Mouse (Mus musculus) CD4-positive, CD25-positive, alpha-beta regulatory T cell, adult 2 months (primary cell): Measurements from ENCODE around the gene Msmp.
"Not testable (repeated sequence)": the region's sequence is repeated elsewhere in the genome, so short reads cannot be mapped to it uniquely, and the experiment has no call there.

ENCODE experiments used
- DNase-seq: peaks from one replicate; pipeline ENCODE4 v3.0.0-alpha.2; 2012; ENCODE audit warnings: low read depth, low spot score

The Msmp gene

GRCm38 (mm10) chr4:43561997-43562768 is 22.1 kb downstream of the Msmp start, which contains the start of the genes Creb3 and Tln1:
Creb3 (plus strand) TSS chr4:43562332.
Tln1 (minus strand) TSS chr4:43562691.
- DNase-seq, result peak; percentile 94

- DNase-seq, result no peak
These were observed 22.8 kb downstream of the Msmp start for GRCm38 (mm10) chr4:43561436-43561996.

- DNase-seq, result peak; percentile 34
These were observed 23.3 kb downstream of the Msmp start for GRCm38 (mm10) chr4:43560976-43561375.

GRCm38 (mm10) chr4:43560243-43560611 is 24.1 kb downstream of the Msmp start:
- DNase-seq, result peak; percentile 13

- peak; percentile 9 for DNase-seq
These were observed 24.6 kb downstream of the Msmp start for GRCm38 (mm10) chr4:43559519-43560242.

- DNase-seq, result peak; percentile 80
These were observed 25.5 kb downstream of the Msmp start for GRCm38 (mm10) chr4:43558631-43559356.

GRCm38 (mm10) chr4:43558028-43558630 is 26.2 kb downstream of the Msmp start:
- DNase-seq, result no peak

GRCm38 (mm10) chr4:43555926-43556325 is 28.4 kb downstream of the Msmp start:
- no peak for DNase-seq

- no peak for DNase-seq
These were observed 30.4 kb downstream of the Msmp start for GRCm38 (mm10) chr4:43553891-43554290.

GRCm38 (mm10) chr4:43552437-43552836 is 31.9 kb downstream of the Msmp start:
- no peak for DNase-seq

- DNase-seq, result not testable (repeated sequence)
These were observed 32.4 kb downstream of the Msmp start for GRCm38 (mm10) chr4:43551854-43552253.

- DNase-seq, result no peak
These were observed 35.2 kb downstream of the Msmp start for GRCm38 (mm10) chr4:43549055-43549454.

- DNase-seq, result no peak
These were observed 37.1 kb downstream of the Msmp start for GRCm38 (mm10) chr4:43547160-43547559.

- DNase-seq, result no peak
These were observed 37.8 kb downstream of the Msmp start for GRCm38 (mm10) chr4:43546375-43547047.

GRCm38 (mm10) chr4:43542044-43542443 is 42.2 kb downstream of the Msmp start:
- DNase-seq, result no peak

- no peak for DNase-seq
These were observed 48.3 kb downstream of the Msmp start for GRCm38 (mm10) chr4:43536031-43536430.

- DNase-seq, result no peak
These were observed 48.7 kb downstream of the Msmp start for GRCm38 (mm10) chr4:43535628-43536027.

- no peak for DNase-seq
These were observed 51.0 kb downstream of the Msmp start for GRCm38 (mm10) chr4:43533270-43533669.
